Mouse (Mus musculus) MEL (cell line): ENCODE results near the gene C130032M10Rik. TPM values are rescaled to one million over a fixed set of nuclear protein-coding genes. Genes with fewer than 3 reads are reported as not detected.

Experiments
- DNase-seq: peaks from one replicate; pipeline ENCODE4 v3.0.0; 2011; ENCODE audit warnings: low read depth, low spot score
- H3K27ac ChIP-seq: 2 replicates; pipeline ENCODE4 v1.5.1; 2012; ENCODE audit warnings: low read depth, mild to moderate bottlenecking, control low read depth, low read length, moderate library complexity; ENCODE audit not compliant: control insufficient read depth
- H3K27me3 ChIP-seq, 2 experiments: fragments of 150-350 bp in 1 of 2; sonication (generic) in 1 of 2; 2 replicates each; pipeline ENCODE4 v1.6.1; 2012; ENCODE audit warnings: low read length in 2 of 2, mild to moderate bottlenecking in 2 of 2, improper control_type of control experiment in 1 of 2, moderate library complexity in 1 of 2; ENCODE audit not compliant: insufficient read depth in 2 of 2, control insufficient read depth in 1 of 2
- H3K36me3 ChIP-seq, 2 experiments: 2 replicates each; pipeline ENCODE4 v1.6.1; 2012 to 2014; ENCODE audit warnings: low read length in 2 of 2, improper control_type of control experiment in 1 of 2, inconsistent platforms in 1 of 2, mild to moderate bottlenecking in 1 of 2; ENCODE audit not compliant: insufficient read depth in 2 of 2, control insufficient read depth in 1 of 2
- H3K4me1 ChIP-seq, 2 experiments: fragments of 150-350 bp in 1 of 2; sonication (generic) in 1 of 2; 2 replicates each; pipeline ENCODE4 v1.6.1; 2012; ENCODE audit warnings: low read length in 2 of 2, improper control_type of control experiment in 1 of 2, mild to moderate bottlenecking in 1 of 2; ENCODE audit not compliant: insufficient read depth in 2 of 2, control insufficient read depth in 1 of 2
- H3K4me3 ChIP-seq, 2 experiments: fragments of 150-350 bp in 1 of 2; sonication (generic) in 1 of 2; 2 replicates each; pipeline ENCODE4 v1.5.1; 2012; ENCODE audit warnings: low read depth in 2 of 2, low read length in 2 of 2, mild to moderate bottlenecking in 2 of 2, moderate library complexity in 2 of 2, control low read depth in 1 of 2, improper control_type of control experiment in 1 of 2; ENCODE audit not compliant: control insufficient read depth in 1 of 2, insufficient read depth in 1 of 2
- H3K79me2 ChIP-seq: 2 replicates; pipeline ENCODE4 v1.6.1; 2012; ENCODE audit warnings: mild to moderate bottlenecking, low read length, moderate library complexity; ENCODE audit not compliant: control insufficient read depth, poor library complexity, insufficient read depth
- H3K9ac ChIP-seq: 2 replicates; pipeline ENCODE4 v1.6.1; 2012; ENCODE audit warnings: low read depth, mild to moderate bottlenecking, control low read depth, low read length, moderate library complexity; ENCODE audit not compliant: control insufficient read depth, poor library complexity, severe bottlenecking
- H3K9me3 ChIP-seq: fragments of 150-350 bp; sonication (generic); replicated peaks from 2 replicates; pipeline ENCODE4 v1.6.1; 2012; ENCODE audit warnings: mild to moderate bottlenecking, low read length, improper control_type of control experiment, moderate library complexity; ENCODE audit not compliant: insufficient read depth
- CHD1 ChIP-seq: IDR thresholded peaks from 2 replicates; pipeline ENCODE4 v1.6.1; 2012; ENCODE audit warnings: low read depth, mild to moderate bottlenecking, inconsistent platforms, low read length, improper control_type of control experiment
- CTCF ChIP-seq, 3 experiments: IDR thresholded peaks in 2 of 3; conservative IDR thresholded peaks in 1 of 3; 2 replicates each; pipeline ENCODE4 v1.5.1; 2011 to 2012; ENCODE audit warnings: low read length in 3 of 3, low read depth in 2 of 3, mild to moderate bottlenecking in 2 of 3, improper control_type of control experiment in 1 of 3, inconsistent platforms in 1 of 3, mixed read lengths in 1 of 3, moderate library complexity in 1 of 3; ENCODE audit not compliant: control insufficient read depth in 1 of 3, insufficient read depth in 1 of 3, poor library complexity in 1 of 3, severe bottlenecking in 1 of 3
- E2F4 ChIP-seq: IDR thresholded peaks from 2 replicates; pipeline ENCODE4 v1.6.1; 2011; ENCODE audit warnings: low read depth, low read length, improper control_type of control experiment, borderline replicate concordance
- ETS1 ChIP-seq: IDR thresholded peaks from 2 replicates; pipeline ENCODE4 v1.6.1; 2012; ENCODE audit warnings: low read depth, mild to moderate bottlenecking, inconsistent platforms, low read length, improper control_type of control experiment, moderate library complexity
- GATA1 ChIP-seq: IDR thresholded peaks from 2 replicates; pipeline ENCODE4 v1.6.1; 2011; ENCODE audit warnings: low read depth, low read length, improper control_type of control experiment
- HCFC1 ChIP-seq: IDR thresholded peaks from 2 replicates; pipeline ENCODE4 v1.6.1; 2012; ENCODE audit warnings: low read depth, mild to moderate bottlenecking, inconsistent platforms, low read length, improper control_type of control experiment, moderate library complexity
- MAX ChIP-seq: IDR thresholded peaks from 2 replicates; pipeline ENCODE4 v1.6.1; 2011; ENCODE audit warnings: low read length, improper control_type of control experiment
- MXI1 ChIP-seq: IDR thresholded peaks from 2 replicates; pipeline ENCODE4 v1.6.1; 2011; ENCODE audit warnings: mild to moderate bottlenecking, low read depth, low read length, improper control_type of control experiment
- MYC ChIP-seq: IDR thresholded peaks from 2 replicates; pipeline ENCODE4 v1.6.1; 2011; ENCODE audit warnings: low read depth, mild to moderate bottlenecking, low read length, improper control_type of control experiment, moderate library complexity
- NRF1 ChIP-seq: IDR thresholded peaks from 2 replicates; pipeline ENCODE4 v1.6.1; 2014; ENCODE audit warnings: low read depth, mild to moderate bottlenecking, inconsistent platforms, low read length, improper control_type of control experiment, moderate library complexity; ENCODE audit not compliant: poor library complexity, insufficient read depth, severe bottlenecking
- POLR2A ChIP-seq, 2 experiments: IDR thresholded peaks; 2 replicates each; pipeline ENCODE4 v1.6.1; 2011 to 2012; ENCODE audit warnings: low read length in 2 of 2, mild to moderate bottlenecking in 2 of 2, control low read depth in 1 of 2, improper control_type of control experiment in 1 of 2, low read depth in 1 of 2, moderate library complexity in 1 of 2; ENCODE audit not compliant: control insufficient read depth in 1 of 2, insufficient read depth in 1 of 2, poor library complexity in 1 of 2
- SIN3A ChIP-seq: IDR thresholded peaks from 2 replicates; pipeline ENCODE4 v1.6.1; 2012; ENCODE audit warnings: low read length, improper control_type of control experiment, inconsistent platforms
- SMC3 ChIP-seq: IDR thresholded peaks from 2 replicates; pipeline ENCODE4 v1.6.1; 2011; ENCODE audit warnings: low read depth, low read length, improper control_type of control experiment
- TAL1 ChIP-seq: IDR thresholded peaks from 2 replicates; pipeline ENCODE4 v1.6.1; 2012; ENCODE audit warnings: mild to moderate bottlenecking, inconsistent platforms, low read length, moderate library complexity, mixed read lengths
- UBTF ChIP-seq: IDR thresholded peaks from 2 replicates; pipeline ENCODE4 v1.6.1; 2012; ENCODE audit warnings: low read depth, mild to moderate bottlenecking, inconsistent platforms, low read length, improper control_type of control experiment, moderate library complexity, borderline replicate concordance; ENCODE audit not compliant: insufficient read depth
- USF1 ChIP-seq: IDR thresholded peaks from 2 replicates; pipeline ENCODE4 v1.6.1; 2014; ENCODE audit warnings: low read depth, mild to moderate bottlenecking, inconsistent platforms, low read length, improper control_type of control experiment, moderate library complexity
- USF2 ChIP-seq, 2 experiments: IDR thresholded peaks; 2 replicates each; pipeline ENCODE4 v1.6.1; 2011 to 2012; ENCODE audit warnings: improper control_type of control experiment in 2 of 2, low read length in 2 of 2, borderline replicate concordance in 1 of 2, inconsistent platforms in 1 of 2, low read depth in 1 of 2, mild to moderate bottlenecking in 1 of 2; ENCODE audit not compliant: insufficient read depth in 1 of 2
- ZKSCAN1 ChIP-seq: IDR thresholded peaks from 2 replicates; pipeline ENCODE4 v1.6.1; 2012; ENCODE audit warnings: low read depth, mild to moderate bottlenecking, inconsistent platforms, low read length, improper control_type of control experiment, moderate library complexity
- ZNF384 ChIP-seq: IDR thresholded peaks from 2 replicates; pipeline ENCODE4 v1.6.1; 2012; ENCODE audit warnings: low read depth, mild to moderate bottlenecking, inconsistent platforms, low read length, improper control_type of control experiment
- polyA plus RNA-seq, 2 experiments: library from polyadenylated mRNA; stranded (reverse) in 1 of 2; unstranded in 1 of 2; fragments of >175 nt in 1 of 2; fragments of >200 nt in 1 of 2; gene quantifications; 2 replicates each; pipeline versions ENCODE4 v1.2.1 to v1.2.4; 2012; ENCODE audit warnings: low replicate concordance in 2 of 2, low read depth in 1 of 2; ENCODE audit not compliant: insufficient read length in 2 of 2, insufficient read depth in 1 of 2, missing spikeins in 1 of 2
- total RNA-seq: library from RNA; depleted of rRNA; stranded (reverse); fragments of 300-350 nt; gene quantifications from 2 replicates; pipeline ENCODE4 v1.2.3, GENCODE M21; 2012

The C130032M10Rik gene
- total and polyA plus RNA-seq, 3 experiments = not detected

DNA sequence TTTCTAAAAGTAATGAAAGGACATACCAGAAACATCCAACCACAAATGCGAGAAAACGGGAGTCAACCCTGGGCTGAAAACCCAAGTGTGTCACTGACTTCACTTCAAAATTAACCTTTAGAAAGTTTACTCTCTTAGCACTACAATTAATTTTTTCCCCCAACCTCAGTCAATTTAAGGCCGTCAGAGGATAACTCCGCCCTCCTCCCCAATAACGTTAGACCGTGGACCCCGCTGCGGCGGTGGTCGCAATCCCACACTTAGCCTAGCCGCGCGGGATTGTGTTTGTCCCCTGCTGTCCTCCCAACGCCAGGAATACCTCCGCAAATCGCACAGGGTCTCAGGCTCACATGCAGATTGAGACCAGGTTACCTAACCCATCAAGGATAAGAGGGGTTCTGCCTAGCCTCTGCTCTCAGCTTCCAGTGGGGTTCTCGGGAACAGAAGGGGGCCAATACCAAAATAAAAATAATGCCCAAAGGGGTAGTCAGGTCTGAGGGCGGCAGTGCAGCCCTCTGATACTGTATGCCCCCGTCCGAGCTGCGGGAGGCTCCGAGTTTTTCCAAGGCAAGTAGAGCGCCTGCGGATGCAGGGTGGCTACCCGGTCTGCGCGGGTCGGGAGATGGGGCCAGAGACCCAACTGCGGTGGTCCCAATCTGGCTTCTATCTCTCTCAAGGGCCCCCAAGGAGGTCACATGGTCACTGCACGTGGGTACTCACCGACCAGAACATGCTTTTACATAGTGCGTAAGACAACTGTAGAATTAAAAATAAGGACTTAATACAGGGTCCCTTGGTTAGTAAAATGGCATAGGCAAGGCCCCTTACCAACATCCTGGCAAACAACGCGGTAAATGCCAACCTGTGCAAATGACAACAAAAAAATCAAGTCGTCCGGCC, 45.5 kb downstream of the C130032M10Rik start:
- no peaks in the 10 kb centered on the region for H3K9me3 ChIP-seq
- no peaks in the 10 kb centered on the region for H3K36me3 ChIP-seq
- DNase-seq = no peak
- no peak overlapping the region for H3K27ac ChIP-seq
- no peak for TF ChIP-seq TAL1
- no peak for TF ChIP-seq MYC
- TF ChIP-seq USF2 (IDR thresholded peaks at IDR 0.05; ENCODE audit: borderline replicate concordance in 1 of 2, insufficient read depth in 1 of 2, low read depth in 1 of 2, low read length in 2 of 2) = no peak
- no peak for TF ChIP-seq GATA1
- TF ChIP-seq E2F4 = no peak
- TF ChIP-seq UBTF = no peak
- no peak for TF ChIP-seq ZNF384
- TF ChIP-seq MXI1 = no peak
- TF ChIP-seq SIN3A = no peak
- TF ChIP-seq NRF1 = no peak
- TF ChIP-seq CHD1 = no peak
- no peak for TF ChIP-seq ZKSCAN1
- no peak for TF ChIP-seq USF1
- TF ChIP-seq MAX = no peak
- no peak for TF ChIP-seq ETS1
- TF ChIP-seq CTCF (IDR thresholded peaks at IDR 0.05 in 2 of 3, conservative IDR thresholded peaks at IDR 0.05 in 1 of 3; ENCODE audit: control insufficient read depth in 1 of 3, insufficient read depth in 1 of 3, low read depth in 2 of 3, low read length in 3 of 3, poor library complexity in 1 of 3, severe bottlenecking in 1 of 3) = no peak
- TF ChIP-seq POLR2A (IDR thresholded peaks at IDR 0.05; ENCODE audit: control insufficient read depth in 1 of 2, insufficient read depth in 1 of 2, low read depth in 1 of 2, low read length in 2 of 2, poor library complexity in 1 of 2) = no peak
- no peak for TF ChIP-seq SMC3
- peaks cover 0 to 2% of the 10 kb centered on the region in 2 experiments; a peak in 1 of 4 replicates for H3K27me3 ChIP-seq
- H3K4me3 ChIP-seq = no peak overlapping the region
- no peaks in the 10 kb centered on the region for H3K4me1 ChIP-seq
- H3K9ac ChIP-seq = no peak overlapping the region
- no peaks in the 10 kb centered on the region for H3K79me2 ChIP-seq

DNA sequence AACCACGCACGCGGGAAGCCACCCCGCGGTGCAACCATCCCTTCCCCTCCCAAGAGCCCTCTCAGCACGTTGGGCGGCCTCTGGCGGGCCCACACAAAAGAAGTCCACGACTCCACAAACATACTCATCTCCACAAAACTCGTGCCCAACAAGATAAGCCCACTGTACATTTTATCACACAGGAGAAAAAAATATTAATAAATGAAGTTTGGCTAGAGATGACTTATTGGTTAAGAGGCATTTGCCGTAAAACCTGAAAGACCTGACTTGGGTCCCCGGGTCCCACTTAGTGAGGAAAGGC, 46.1 kb downstream of the C130032M10Rik start:
- TF ChIP-seq CHD1 = no peak
- TF ChIP-seq HCFC1 = no peak
- H3K27me3 ChIP-seq = peaks cover 0 to 2% of the 10 kb centered on the region in 2 experiments; a peak in 1 of 4 replicates
- no peaks in the 10 kb centered on the region for H3K79me2 ChIP-seq
- H3K27ac ChIP-seq = no peak overlapping the region
- H3K9ac ChIP-seq = no peak overlapping the region
- H3K9me3 ChIP-seq = no peaks in the 10 kb centered on the region
- no peak for DNase-seq
- no peaks in the 10 kb centered on the region for H3K36me3 ChIP-seq
- H3K4me1 ChIP-seq = no peaks in the 10 kb centered on the region
- no peak overlapping the region for H3K4me3 ChIP-seq
